Mouse (Mus musculus): ENCODE results near the gene Kctd21.

Kctd21 gene

DNA sequence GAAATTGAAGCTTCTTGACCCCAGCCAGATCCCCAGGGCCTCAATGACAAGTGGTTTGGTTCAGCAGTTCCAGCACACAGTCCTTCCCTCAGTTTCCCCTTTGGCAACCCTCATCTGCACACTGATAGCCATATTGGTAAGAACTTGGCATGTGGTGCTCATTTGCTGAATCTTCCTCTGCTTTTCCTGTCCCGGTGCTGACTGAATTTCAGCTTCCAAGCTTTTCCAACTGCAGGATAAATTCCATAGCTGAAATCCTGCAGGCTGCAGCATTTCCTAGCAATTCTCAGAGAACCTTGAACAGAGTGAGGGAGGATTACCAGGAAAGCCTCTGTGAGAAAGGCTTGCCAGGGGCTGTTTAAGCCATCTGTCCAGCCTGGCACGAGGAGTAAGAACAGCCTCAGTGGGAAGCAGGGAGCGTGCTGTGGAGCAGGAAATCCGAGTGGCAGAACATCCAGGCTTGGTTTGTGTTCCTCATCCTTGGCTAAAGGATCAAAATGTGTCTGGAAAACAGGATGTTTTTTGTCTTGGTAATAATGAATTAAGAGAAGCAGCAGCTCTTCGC lies 54.8 kb downstream of the Kctd21 start:
- ATAC-seq (ENCODE audit: low TSS enrichment), result peak; percentile 94

DNA sequence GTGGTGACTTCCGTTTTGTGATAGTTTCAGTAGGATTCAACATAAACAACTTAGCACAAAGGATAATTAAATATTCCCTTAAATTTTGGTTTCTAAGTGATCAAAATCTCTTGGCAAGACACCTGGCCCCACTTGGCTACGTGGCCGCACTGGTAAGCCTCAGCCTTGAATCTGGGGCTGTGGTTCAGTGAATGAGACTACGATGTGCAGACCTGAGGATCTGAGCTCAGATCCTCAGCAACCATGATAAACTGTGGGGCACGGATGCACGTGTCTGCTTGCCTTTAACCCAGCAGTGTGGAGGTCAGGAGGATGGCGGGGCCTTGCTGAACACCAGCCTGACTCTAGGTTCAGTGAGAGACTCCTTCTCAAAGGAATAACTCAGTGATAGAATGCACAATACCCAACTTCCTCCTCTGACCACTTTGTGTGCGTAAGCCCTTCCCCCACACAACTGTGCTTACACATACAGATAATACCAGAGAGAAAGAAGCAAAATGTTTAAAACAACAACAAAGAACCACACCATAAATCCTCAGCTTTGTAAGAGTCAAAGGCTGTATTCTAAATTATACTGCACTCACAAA lies 55.5 kb downstream of the Kctd21 start:
- ATAC-seq (ENCODE audit: low TSS enrichment), result no peak

DNA sequence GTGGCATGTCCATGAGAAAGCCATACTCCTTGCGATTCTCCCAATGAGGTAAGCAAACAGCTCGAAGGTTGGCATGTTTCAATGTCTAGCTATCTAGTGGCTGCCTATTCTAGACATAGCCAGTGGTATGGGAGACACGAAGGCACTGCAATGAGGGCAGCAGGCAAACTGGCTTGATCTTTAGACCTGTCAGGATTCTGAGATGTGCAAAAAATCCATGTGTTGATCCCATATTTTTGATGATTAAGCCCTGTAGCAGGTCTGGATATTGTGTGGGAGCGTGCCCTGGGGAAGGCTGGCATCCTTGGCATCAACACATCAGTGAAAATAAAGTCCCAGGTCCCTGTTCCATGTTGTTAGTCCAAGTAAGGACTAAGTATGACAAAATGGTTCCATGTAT lies 56.4 kb downstream of the Kctd21 start:
- ATAC-seq (ENCODE audit: low TSS enrichment), result no peak

DNA sequence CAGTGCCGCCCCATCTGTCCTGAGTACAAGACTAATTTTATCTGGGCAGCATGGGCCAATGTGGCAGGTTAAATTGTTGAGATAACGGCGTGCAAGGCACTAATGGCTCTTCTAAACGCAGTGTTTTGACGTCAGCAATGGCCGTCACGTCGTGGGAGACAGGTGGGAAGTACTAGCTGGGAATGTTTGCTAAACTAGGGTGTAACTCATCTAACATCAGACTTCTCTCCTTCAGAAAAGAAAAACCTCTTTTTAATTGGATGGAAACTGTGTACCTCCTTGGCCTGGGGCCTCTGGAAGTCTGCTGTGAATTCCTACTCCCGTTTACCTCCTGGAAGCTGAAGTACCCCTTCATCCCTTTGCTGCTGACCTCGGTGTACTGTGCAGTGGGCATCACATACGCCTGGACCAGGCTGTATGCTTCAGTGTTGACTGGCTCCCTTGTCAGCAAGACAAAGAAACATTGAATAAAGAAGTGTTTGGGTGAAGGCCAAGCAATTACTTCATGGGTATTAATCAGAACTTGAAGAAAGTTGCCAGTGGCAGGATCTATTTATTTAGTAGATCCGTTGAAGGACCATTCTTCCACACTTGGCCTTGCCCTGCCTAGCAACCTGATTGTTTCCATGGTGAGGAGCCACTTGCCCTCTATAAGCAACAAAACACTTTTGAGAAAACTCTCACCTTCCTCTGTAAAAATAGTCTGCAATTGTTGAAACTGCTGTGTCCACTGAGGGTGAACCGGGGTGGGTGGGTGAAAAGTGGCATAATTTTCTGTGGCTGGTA lies 59.4 kb downstream of the Kctd21 start:
- ATAC-seq (ENCODE audit: low TSS enrichment), result no peak; the same call in 1 of the 2 replicates

DNA sequence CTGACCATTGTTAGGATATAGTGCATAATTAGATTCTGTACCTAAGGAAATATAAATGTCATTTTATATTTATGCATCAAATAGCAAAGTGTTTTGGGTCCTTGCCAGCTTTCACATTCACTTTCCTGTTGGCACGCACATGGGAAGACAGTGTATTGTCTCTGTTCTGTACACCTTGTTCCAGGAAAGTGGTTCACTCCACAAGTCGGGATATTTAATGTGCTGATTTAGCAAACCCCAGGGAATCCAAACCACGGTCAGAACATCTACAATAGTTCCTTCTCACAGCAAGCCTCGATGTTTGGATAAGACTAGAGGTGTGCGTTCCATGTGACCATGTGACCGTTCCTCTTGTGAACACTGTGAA lies 59.9 kb downstream of the Kctd21 start:
- no peak for ATAC-seq (ENCODE audit: low TSS enrichment)

DNA sequence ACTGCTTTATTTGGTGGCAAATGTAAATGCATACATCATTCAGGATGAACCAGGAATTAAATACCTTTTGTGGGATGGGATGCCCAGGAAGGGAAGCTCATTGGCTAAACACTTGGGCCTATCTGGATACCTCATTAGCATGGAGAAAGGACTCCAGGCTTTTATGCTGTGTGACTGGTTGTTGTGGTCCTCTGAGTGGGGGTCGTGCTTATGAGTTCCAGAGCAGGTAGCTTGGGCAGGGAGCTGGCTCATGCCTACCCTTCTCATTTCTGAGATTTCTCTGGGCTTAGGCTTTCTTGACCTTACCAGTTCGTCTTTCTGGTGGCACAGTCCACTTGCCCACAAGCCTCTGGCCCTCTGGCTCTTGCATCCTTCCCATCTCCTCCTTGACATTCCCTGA lies 62.2 kb downstream of the Kctd21 start:
- no peak for ATAC-seq (ENCODE audit: low TSS enrichment)

DNA sequence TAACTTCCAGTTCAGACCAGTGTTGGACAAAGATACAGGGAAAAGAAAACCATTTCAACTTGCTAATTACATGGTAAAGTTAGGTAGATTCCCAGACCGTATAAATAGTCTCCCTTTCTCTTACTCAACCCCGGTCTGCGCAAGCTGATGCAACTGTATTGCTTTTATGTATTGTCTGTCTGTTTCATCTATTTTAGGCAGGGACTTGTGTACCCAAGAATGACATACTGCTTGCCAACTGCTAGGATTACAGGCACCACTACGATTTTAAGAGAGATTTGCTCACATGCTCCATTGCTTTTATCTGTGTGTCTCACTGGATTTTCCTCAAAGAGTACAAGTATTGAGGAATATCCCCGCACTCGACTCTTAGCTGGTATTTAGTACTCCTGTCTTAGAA lies 66.8 kb downstream of the Kctd21 start:
- no peak for ATAC-seq (ENCODE audit: low TSS enrichment)

Measured in frontal cortex, adult (tissue).